Mouse (Mus musculus): ENCODE measurements around the gene F13a1. TPM values are rescaled to one million over a fixed set of nuclear protein-coding genes. Genes with fewer than 3 reads are reported as not detected.

The F13a1 gene
- polyA plus RNA-seq, 1 experiment from 2014 or later: 25.6 TPM

DNA sequence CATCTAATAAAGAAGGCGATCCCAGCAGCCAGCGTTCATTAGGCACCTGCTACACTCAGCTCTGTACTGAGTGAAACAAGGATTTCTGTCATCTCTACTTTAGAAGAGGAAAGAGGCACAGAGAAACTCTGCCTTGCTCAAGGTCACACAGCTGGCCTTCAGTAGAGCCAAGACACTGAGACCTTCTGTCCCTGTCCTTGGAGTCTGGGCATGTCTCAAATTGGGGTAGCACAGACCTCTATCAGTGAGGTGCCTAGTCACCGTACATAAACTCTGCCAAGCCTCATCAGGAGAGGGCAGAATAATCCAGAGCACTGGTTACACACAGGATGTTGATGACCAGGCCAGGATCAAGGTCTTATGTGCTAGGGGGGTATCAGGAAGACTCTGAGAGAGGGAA lies 108.2 kb downstream of the F13a1 start:
- Histone ChIP-seq H3K27me3 (no peaks in the 10 kb centered on the region), H3K4me1 (no peaks in the 10 kb centered on the region), H3K4me3 (no peak overlapping the region), H3K4me2 (no peak overlapping the region), H3K9me3 (no peaks in the 10 kb centered on the region), H3K27ac (no peak overlapping the region), H3K36me3 (no peaks in the 10 kb centered on the region), H3K9ac (no peak overlapping the region)
- ATAC-seq (ENCODE audit: borderline replicate concordance, extremely low read depth, low FRiP score, low TSS enrichment): no peak
- WGBS: 90% methylated on average over 3 of the region's 3 CpGs

DNA sequence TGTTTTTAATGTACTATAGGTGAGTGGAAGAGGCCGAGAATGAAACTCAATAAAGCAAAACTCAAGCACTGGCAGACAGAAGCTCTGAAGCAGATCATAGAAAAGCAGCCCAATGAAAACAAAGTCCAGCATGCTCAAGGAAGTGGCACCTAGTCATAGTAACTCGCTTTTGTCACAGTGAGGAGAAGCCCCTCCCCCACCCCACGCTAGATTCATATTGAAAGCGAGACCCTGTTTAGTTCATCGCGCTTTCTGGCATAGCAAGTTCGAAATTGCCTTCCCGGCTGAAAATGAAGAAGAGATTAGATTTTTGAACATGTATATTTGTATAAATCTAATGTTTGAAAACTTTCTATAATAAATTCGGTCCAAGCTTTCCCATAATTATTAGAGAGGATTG lies 118.0 kb downstream of the F13a1 start:
- H3K4me3 ChIP-seq: no peak overlapping the region
- 0 out of 2 replicates have a peak, but pooled peaks cover 3% of the 10 kb centered on the region for H3K4me1 ChIP-seq
- no peak for ATAC-seq (ENCODE audit: borderline replicate concordance, extremely low read depth, low FRiP score, low TSS enrichment)
- H3K4me2 ChIP-seq: no peak overlapping the region
- no peaks in the 10 kb centered on the region for H3K9me3 ChIP-seq
- H3K36me3 ChIP-seq: no peaks in the 10 kb centered on the region
- 81% methylated on average over 9 of the region's 9 CpGs for WGBS
- H3K9ac ChIP-seq: no peak overlapping the region
- H3K27ac ChIP-seq: no peak overlapping the region
- H3K27me3 ChIP-seq: no peaks in the 10 kb centered on the region

DNA sequence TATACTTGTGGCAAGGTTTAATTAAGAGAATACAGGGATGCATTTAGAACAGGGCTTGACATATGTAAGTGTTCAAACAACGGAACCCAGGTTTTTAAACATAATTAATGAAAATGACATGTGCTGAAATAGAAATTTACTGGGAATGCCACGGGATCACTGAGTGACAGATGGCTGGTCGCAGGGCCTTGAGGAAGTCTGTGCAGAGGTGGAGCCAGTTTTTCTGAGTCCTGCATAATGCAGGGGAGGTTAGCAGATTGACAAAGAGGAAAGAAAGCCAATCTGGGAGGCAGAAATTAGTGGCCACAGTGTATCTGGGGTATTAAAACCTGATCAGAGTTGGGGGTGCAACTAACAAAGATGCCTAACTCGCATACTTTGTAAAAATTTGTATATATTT lies 130.3 kb downstream of the F13a1 start:
- ATAC-seq (ENCODE audit: borderline replicate concordance, extremely low read depth, low FRiP score, low TSS enrichment): no peak
- no peak overlapping the region for H3K27ac ChIP-seq
- H3K9ac ChIP-seq: no peak overlapping the region
- no peaks in the 10 kb centered on the region for H3K4me1 ChIP-seq
- H3K4me2 ChIP-seq: no peak overlapping the region
- no peaks in the 10 kb centered on the region for H3K27me3 ChIP-seq
- no peaks in the 10 kb centered on the region for H3K9me3 ChIP-seq
- 58% methylated on average over 4 of the region's 4 CpGs for WGBS
- H3K36me3 ChIP-seq: no peaks in the 10 kb centered on the region
- H3K4me3 ChIP-seq: no peak overlapping the region

DNA sequence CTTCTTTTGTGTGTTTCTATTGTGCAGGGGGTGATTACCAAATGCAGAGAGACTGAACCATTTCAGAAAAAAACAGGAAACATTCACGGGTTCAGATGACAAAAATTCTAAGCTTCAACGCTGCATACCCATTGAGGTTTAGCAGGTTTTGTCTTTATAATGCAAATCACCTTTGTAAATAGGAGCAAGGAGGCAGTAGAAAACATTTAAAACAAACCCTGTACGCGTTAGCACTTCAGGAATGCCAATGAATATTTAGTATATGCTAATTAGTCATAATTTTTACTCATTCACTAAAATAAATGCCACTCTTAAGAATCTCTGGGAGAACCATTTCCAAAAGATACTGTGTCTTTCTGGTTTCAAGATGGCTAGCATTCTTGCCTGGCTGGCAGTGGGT lies 146.2 kb downstream of the F13a1 start:
- H3K9ac ChIP-seq: no peak overlapping the region
- no peak overlapping the region for H3K27ac ChIP-seq
- no peak overlapping the region for H3K4me3 ChIP-seq
- no peaks in the 10 kb centered on the region for H3K9me3 ChIP-seq
- H3K27me3 ChIP-seq: no peaks in the 10 kb centered on the region
- 0 out of 2 replicates have a peak, but pooled peaks cover 4% of the 10 kb centered on the region for H3K4me1 ChIP-seq
- ATAC-seq (ENCODE audit: borderline replicate concordance, extremely low read depth, low FRiP score, low TSS enrichment): no peak
- WGBS: 55% methylated on average over 4 of the region's 4 CpGs
- no peaks in the 10 kb centered on the region for H3K36me3 ChIP-seq
- no peak overlapping the region for H3K4me2 ChIP-seq

DNA sequence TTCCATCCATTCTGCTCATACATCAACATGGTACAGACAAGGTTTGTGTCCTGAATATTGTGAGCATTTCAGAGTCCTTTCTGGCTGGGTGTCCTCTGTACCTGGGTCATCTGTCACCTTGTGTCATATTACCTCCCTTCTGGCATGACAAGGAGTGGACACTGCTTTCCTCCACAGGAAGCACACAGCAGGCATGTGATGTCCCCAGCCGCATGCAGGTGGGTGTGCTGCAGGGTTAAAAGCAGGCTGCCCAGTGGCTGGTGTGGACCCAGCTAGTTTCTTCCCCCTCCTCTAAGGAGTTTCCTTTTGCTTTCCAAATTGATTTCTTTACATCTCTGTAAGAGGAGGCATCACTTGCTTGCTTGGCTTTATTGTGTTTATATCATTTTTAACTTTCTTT lies 146.6 kb downstream of the F13a1 start:
- Histone ChIP-seq H3K4me1 (0 out of 2 replicates have a peak, but pooled peaks cover 4% of the 10 kb centered on the region), H3K4me2 (no peak overlapping the region), H3K4me3 (no peak overlapping the region), H3K9ac (no peak overlapping the region), H3K9me3 (no peaks in the 10 kb centered on the region), H3K27me3 (no peaks in the 10 kb centered on the region), H3K27ac (no peak overlapping the region), H3K36me3 (no peaks in the 10 kb centered on the region)
- 73% methylated on average over 1 of the region's 1 CpGs for WGBS
- ATAC-seq (ENCODE audit: borderline replicate concordance, extremely low read depth, low FRiP score, low TSS enrichment): no peak

DNA sequence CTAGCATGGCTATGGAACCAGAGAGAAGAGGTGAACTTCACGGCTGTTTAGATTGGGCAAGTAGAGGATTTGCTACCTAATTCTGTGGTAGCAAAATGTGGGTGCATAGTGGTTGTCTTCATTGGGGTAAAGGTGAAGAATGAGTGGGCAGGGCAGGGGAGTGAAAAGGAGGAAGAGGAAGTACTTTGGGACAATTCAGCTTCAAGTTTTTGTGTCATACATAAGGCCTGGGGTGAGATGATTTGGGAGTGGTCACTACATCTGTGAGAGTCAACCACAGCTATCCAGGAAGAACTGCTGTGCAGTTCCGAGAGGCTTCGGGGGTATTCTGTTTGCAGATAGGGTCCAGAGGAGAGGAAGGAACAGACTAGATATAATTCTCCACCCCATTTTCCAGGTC lies 148.4 kb downstream of the F13a1 start:
- no peaks in the 10 kb centered on the region for H3K36me3 ChIP-seq
- H3K4me1 ChIP-seq: 0 out of 2 replicates have a peak, but pooled peaks cover 4% of the 10 kb centered on the region
- H3K4me3 ChIP-seq: no peak overlapping the region

DNA sequence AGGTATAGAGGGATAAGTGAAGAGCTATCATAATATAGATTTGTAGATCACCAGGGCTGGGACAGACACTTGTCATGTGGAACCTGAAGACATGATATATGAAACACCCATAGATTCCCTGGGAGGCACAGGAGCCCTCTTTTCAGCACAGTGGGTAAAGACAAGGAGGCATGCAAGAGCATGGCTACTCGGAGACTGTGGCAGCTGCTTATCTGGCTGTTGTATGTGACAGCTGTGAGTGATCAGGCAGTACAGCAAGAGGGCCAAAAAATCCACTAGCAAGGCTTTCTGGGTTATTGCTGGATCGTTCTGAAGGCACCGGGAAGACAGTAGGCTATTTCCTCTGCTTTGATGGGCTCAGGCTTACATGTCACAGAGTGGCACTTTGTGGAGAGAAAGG lies 149.0 kb downstream of the F13a1 start:
- H3K9me3 ChIP-seq: no peaks in the 10 kb centered on the region
- no peak for ATAC-seq (ENCODE audit: borderline replicate concordance, extremely low read depth, low FRiP score, low TSS enrichment)
- no peak overlapping the region for H3K9ac ChIP-seq
- H3K27ac ChIP-seq: no peak overlapping the region
- H3K4me2 ChIP-seq: no peak overlapping the region
- H3K36me3 ChIP-seq: no peaks in the 10 kb centered on the region
- 29% methylated on average over 3 of the region's 3 CpGs for WGBS
- no peak overlapping the region for H3K4me3 ChIP-seq
- 0 out of 2 replicates have a peak, but pooled peaks cover 4% of the 10 kb centered on the region for H3K4me1 ChIP-seq
- H3K27me3 ChIP-seq: no peaks in the 10 kb centered on the region

More for the DNA sequence above, 148.4 kb downstream of the F13a1 start:
- 79% methylated on average over 3 of the region's 3 CpGs for WGBS
- ATAC-seq (ENCODE audit: borderline replicate concordance, extremely low read depth, low FRiP score, low TSS enrichment): no peak
- no peaks in the 10 kb centered on the region for H3K9me3 ChIP-seq
- no peak overlapping the region for H3K27ac ChIP-seq
- H3K9ac ChIP-seq: no peak overlapping the region
- no peaks in the 10 kb centered on the region for H3K27me3 ChIP-seq
- H3K4me2 ChIP-seq: no peak overlapping the region

DNA sequence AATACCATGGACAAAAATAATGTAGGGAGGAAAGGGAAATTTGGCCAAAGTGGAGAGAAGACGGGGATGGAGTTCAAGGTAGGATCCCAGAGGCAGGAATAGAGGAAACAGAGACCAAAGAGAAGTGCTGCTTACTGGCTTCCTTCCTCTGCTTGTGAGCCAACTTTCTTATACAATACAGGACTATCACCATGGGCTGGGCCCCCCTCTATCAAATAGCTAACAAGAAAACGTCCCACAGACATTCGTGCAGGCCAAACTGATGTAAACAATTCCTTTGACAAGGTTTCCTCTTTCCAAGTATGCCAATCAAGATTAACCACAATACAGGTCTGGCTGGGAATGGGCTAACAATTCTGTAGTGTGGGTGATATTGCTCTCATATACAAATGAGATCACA lies 154.0 kb downstream of the F13a1 start:
- H3K36me3 ChIP-seq: no peaks in the 10 kb centered on the region
- 35% methylated on average over 3 of the region's 3 CpGs for WGBS
- no peak overlapping the region for H3K9ac ChIP-seq
- no peak overlapping the region for H3K4me2 ChIP-seq
- 0 out of 2 replicates have a peak, but pooled peaks cover 4% of the 10 kb centered on the region for H3K4me1 ChIP-seq
- H3K4me3 ChIP-seq: no peak overlapping the region
- no peaks in the 10 kb centered on the region for H3K9me3 ChIP-seq
- no peaks in the 10 kb centered on the region for H3K27me3 ChIP-seq
- peak; percentile 31 for ATAC-seq (ENCODE audit: borderline replicate concordance, extremely low read depth, low FRiP score, low TSS enrichment)
- H3K27ac ChIP-seq: 0 out of 2 replicates have a peak overlapping the region, but pooled peaks have one; percentile 5

DNA sequence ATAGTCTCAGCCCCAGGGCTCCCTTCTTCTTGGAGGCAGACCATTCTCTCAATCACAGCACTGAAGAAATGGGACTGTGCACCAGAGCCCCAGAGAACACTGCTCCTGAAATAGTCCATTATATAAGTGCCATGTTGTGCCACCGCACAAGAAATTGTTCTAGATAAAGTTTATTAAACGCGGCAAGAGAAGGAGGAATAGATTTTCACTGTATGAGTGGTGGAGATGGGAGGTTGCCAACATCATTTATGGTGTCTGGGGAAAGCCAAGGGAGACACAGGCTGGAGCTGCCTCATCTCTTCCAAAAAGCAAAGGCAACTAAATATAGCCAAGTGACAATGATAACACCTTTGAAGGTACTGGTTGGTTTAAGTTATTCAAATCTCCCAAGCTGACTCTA lies 156.3 kb downstream of the F13a1 start:
- no peaks in the 10 kb centered on the region for H3K27me3 ChIP-seq
- no peak overlapping the region for H3K9ac ChIP-seq
- H3K36me3 ChIP-seq: no peaks in the 10 kb centered on the region
- no peaks in the 10 kb centered on the region for H3K9me3 ChIP-seq
- no peak overlapping the region for H3K27ac ChIP-seq
- no peak overlapping the region for H3K4me2 ChIP-seq
- H3K4me3 ChIP-seq: no peak overlapping the region
- WGBS: 92% methylated on average over 3 of the region's 3 CpGs
- no peak for ATAC-seq (ENCODE audit: borderline replicate concordance, extremely low read depth, low FRiP score, low TSS enrichment)
- no peaks in the 10 kb centered on the region for H3K4me1 ChIP-seq

DNA sequence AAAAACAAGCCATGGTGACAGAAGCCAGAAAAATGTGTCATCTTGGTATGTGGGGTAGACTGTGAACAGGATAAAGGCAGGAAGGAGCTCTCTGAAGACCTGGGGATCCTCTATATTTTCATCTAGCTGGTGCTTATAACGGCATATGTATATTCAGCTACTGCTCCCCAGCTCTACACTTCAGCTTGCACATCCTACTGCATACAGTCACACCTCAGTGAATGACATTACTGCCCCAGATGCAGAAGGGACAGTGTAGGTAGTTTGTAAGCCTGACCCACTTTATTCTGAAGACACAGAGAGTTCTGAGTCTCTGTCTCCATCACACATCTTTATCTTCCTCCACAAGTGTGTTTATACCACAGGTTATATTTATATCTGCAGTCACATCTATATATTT lies 157.8 kb downstream of the F13a1 start:
- 72% methylated on average over 1 of the region's 1 CpGs for WGBS
- no peak for ATAC-seq (ENCODE audit: borderline replicate concordance, extremely low read depth, low FRiP score, low TSS enrichment)
- Histone ChIP-seq H3K4me2 (no peak overlapping the region), H3K9me3 (no peaks in the 10 kb centered on the region), H3K4me3 (no peak overlapping the region), H3K27ac (no peak overlapping the region), H3K36me3 (no peaks in the 10 kb centered on the region), H3K4me1 (no peaks in the 10 kb centered on the region), H3K9ac (no peak overlapping the region), H3K27me3 (no peaks in the 10 kb centered on the region)

DNA sequence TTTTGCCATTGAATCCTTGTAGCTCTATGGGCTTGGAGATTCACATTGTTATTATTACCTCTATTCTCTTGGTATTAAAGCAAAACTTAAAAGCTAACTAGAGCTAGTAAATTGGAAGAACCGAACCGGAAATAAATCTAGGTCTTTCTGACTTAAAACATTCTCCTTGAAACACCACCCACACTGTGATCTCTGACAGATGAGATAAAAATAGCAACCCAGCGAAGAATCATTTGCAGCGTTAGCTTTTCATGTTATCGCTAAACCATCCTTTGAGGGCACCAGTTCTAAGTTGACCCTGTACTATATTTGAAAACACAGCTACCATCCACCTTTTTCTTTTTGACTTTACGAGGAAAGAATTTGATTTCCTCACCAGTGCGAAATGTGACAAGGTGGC lies 164.1 kb downstream of the F13a1 start:
- Histone ChIP-seq H3K9ac (no peak overlapping the region), H3K4me2 (no peak overlapping the region), H3K9me3 (no peaks in the 10 kb centered on the region), H3K36me3 (no peaks in the 10 kb centered on the region), H3K27ac (no peak overlapping the region), H3K4me1 (no peaks in the 10 kb centered on the region), H3K27me3 (no peaks in the 10 kb centered on the region), H3K4me3 (no peak overlapping the region)
- no peak for ATAC-seq (ENCODE audit: borderline replicate concordance, extremely low read depth, low FRiP score, low TSS enrichment)
- WGBS: 76% methylated on average over 7 of the region's 7 CpGs

DNA sequence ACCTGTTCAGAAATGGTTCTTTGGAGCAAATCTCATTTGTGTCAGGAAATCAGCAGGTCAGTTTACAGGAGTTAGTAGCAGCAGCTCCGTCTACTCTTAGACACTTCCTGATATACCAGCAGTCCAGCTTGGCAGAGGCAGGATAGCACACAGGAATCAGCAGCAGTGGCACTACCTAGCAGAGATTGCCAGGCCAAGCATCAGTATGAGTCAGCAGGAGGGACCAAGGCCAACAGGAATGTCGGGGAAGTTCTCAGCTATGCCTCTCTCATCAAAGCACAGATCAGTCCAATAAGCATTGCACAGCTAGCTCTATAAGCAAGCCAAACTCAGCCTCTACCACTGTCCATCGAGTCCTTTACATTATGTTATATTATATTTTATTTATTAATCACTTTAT lies 210.9 kb downstream of the F13a1 start:
- Histone ChIP-seq H3K36me3 (no peaks in the 10 kb centered on the region), H3K4me3 (no peak overlapping the region), H3K27me3 (no peaks in the 10 kb centered on the region), H3K9ac (no peak overlapping the region), H3K4me2 (no peak overlapping the region), H3K27ac (no peak overlapping the region), H3K9me3 (no peaks in the 10 kb centered on the region), H3K4me1 (no peaks in the 10 kb centered on the region)
- ATAC-seq (ENCODE audit: borderline replicate concordance, extremely low read depth, low FRiP score, low TSS enrichment): no peak
- WGBS: 74% methylated on average over 3 of the region's 3 CpGs
